Mouse (Mus musculus) lung, postnatal 0 days (tissue): Measurements from ENCODE around the gene Fbxl19.
"Not testable (repeated sequence)": the region's sequence is repeated elsewhere in the genome, so short reads cannot be mapped to it uniquely, and the experiment has no call there.

Experiments
- CTCF ChIP-seq: IDR thresholded peaks from 2 replicates; pipeline ENCODE4 v1.5.1; 2016; ENCODE audit warnings: antibody characterized with exemption, mild to moderate bottlenecking
- EP300 ChIP-seq: IDR thresholded peaks from 2 replicates; pipeline ENCODE4 v1.6.1; 2016; ENCODE audit warnings: antibody characterized with exemption, mild to moderate bottlenecking, control low read depth

DNA sequence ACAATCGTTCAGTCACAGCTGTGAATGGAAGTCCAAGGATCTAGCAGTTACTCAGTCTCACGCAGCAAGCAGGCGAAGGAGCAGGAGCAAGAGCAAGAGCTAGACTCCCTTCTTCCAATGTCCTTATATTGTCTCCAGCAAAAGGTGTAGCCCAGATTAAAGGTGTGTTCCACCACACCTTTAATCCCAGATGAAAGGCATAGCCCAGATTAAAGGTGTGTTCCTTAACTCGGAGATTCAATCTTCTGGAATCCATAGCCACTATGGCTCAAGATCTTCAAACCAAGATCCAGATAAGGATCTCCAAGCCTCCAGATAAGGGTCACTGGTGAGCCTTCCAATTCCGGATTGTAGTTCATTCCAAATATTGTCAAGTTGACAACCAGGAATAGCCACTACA is 12.3 kb upstream of the Fbxl19 start, which contains the start of gene Ctf2:
- TF ChIP-seq CTCF, EP300: not testable (repeated sequence)
